Mouse (Mus musculus) CD4-positive, CD25-positive, alpha-beta regulatory T cell, adult 2 months (primary cell): Measurements from ENCODE around the gene Efhd2.

Source experiments
- DNase-seq: peaks from one replicate; pipeline ENCODE4 v3.0.0-alpha.2; 2012; ENCODE audit warnings: low read depth, low spot score

Gene Efhd2

GRCm38 (mm10) chr4:141859351-141859750 lies 15.4 kb downstream of the Efhd2 start:
- DNase-seq = no peak

- DNase-seq = no peak
These were observed 16.2 kb downstream of the Efhd2 start for GRCm38 (mm10) chr4:141858501-141858900.

- peak; percentile 81 for DNase-seq
These were observed 17.2 kb downstream of the Efhd2 start for GRCm38 (mm10) chr4:141857422-141857930.

- peak; percentile 84 for DNase-seq
These were observed 21.3 kb downstream of the Efhd2 start for GRCm38 (mm10) chr4:141853437-141853836.

GRCm38 (mm10) chr4:141845999-141846398 lies 28.7 kb downstream of the Efhd2 start, which contains the start of gene Ctrc:
TSS of gene Ctrc (minus strand) at chr4:141846359.
- DNase-seq = no peak

GRCm38 (mm10) chr4:141834536-141835095 lies 40.1 kb downstream of the Efhd2 start:
- DNase-seq = no peak

GRCm38 (mm10) chr4:141833911-141834310 lies 40.8 kb downstream of the Efhd2 start:
- no peak for DNase-seq

- no peak for DNase-seq
These were observed 43.4 kb downstream of the Efhd2 start for GRCm38 (mm10) chr4:141831361-141831760.

- no peak for DNase-seq
These were observed 44.3 kb downstream of the Efhd2 start for GRCm38 (mm10) chr4:141830381-141830780.

GRCm38 (mm10) chr4:141828177-141828576 lies 46.5 kb downstream of the Efhd2 start:
- DNase-seq = no peak

GRCm38 (mm10) chr4:141827401-141827800 lies 47.3 kb downstream of the Efhd2 start:
- no peak for DNase-seq

GRCm38 (mm10) chr4:141826060-141826459 lies 48.7 kb downstream of the Efhd2 start, which contains the start of gene Cela2a:
TSS of gene Cela2a (minus strand) at chr4:141826160.
- DNase-seq = no peak

- peak; percentile 31 for DNase-seq
These were observed 51.7 kb downstream of the Efhd2 start for GRCm38 (mm10) chr4:141822979-141823378.

GRCm38 (mm10) chr4:141822089-141822488 lies 52.6 kb downstream of the Efhd2 start:
- DNase-seq = peak; percentile 16

- DNase-seq = no peak
These were observed 53.5 kb downstream of the Efhd2 start for GRCm38 (mm10) chr4:141821178-141821577.

GRCm38 (mm10) chr4:141819316-141819715 lies 55.4 kb downstream of the Efhd2 start:
- DNase-seq = no peak

GRCm38 (mm10) chr4:141818861-141819260 lies 55.9 kb downstream of the Efhd2 start:
- no peak for DNase-seq

- no peak for DNase-seq
These were observed 57.0 kb downstream of the Efhd2 start for GRCm38 (mm10) chr4:141817706-141818105.

- no peak for DNase-seq
These were observed 57.7 kb downstream of the Efhd2 start for GRCm38 (mm10) chr4:141816776-141817655.

GRCm38 (mm10) chr4:141816267-141816666 lies 58.5 kb downstream of the Efhd2 start:
- no peak for DNase-seq

GRCm38 (mm10) chr4:141811375-141811774 lies 63.3 kb downstream of the Efhd2 start:
- DNase-seq = no peak

GRCm38 (mm10) chr4:141810975-141811374 lies 63.7 kb downstream of the Efhd2 start:
- DNase-seq = no peak
